Mouse (Mus musculus): Measurements from ENCODE around the gene E2f2.
A peak's percentile ranks its signal among the peaks of the same experiment; 100 is the strongest.

E2f2 gene

GRCm38 (mm10) chr4:136199562-136200292, 27.5 kb downstream of the E2f2 start:
- DNase-seq (ENCODE audit: low read depth, low spot score), result peak; percentile 70

GRCm38 (mm10) chr4:136202509-136202908, 30.3 kb downstream of the E2f2 start:
- DNase-seq (ENCODE audit: low read depth, low spot score), result peak; percentile 82

- DNase-seq (ENCODE audit: low read depth, low spot score), result no peak
Observed at GRCm38 (mm10) chr4:136204775-136205174, 32.6 kb downstream of the E2f2 start.

GRCm38 (mm10) chr4:136206033-136206893, 34.1 kb downstream of the E2f2 start, which contains the start of gene Asap3:
Gene Asap3 (plus strand): TSS chr4:136206365.
- peak; percentile 96 for DNase-seq (ENCODE audit: low read depth, low spot score)

GRCm38 (mm10) chr4:136206943-136207342, 34.7 kb downstream of the E2f2 start:
- no peak for DNase-seq (ENCODE audit: low read depth, low spot score)

- DNase-seq (ENCODE audit: low read depth, low spot score), result no peak
Observed at GRCm38 (mm10) chr4:136210931-136211330, 38.7 kb downstream of the E2f2 start.

- DNase-seq (ENCODE audit: low read depth, low spot score), result no peak
Observed at GRCm38 (mm10) chr4:136213629-136214028, 41.4 kb downstream of the E2f2 start.

- no peak for DNase-seq (ENCODE audit: low read depth, low spot score)
Observed at GRCm38 (mm10) chr4:136214828-136215227, 42.6 kb downstream of the E2f2 start.

GRCm38 (mm10) chr4:136215576-136215975, 43.4 kb downstream of the E2f2 start:
- no peak for DNase-seq (ENCODE audit: low read depth, low spot score)

- DNase-seq (ENCODE audit: low read depth, low spot score), result no peak
Observed at GRCm38 (mm10) chr4:136217063-136217462, 44.9 kb downstream of the E2f2 start.

GRCm38 (mm10) chr4:136218595-136219214, 46.5 kb downstream of the E2f2 start:
- DNase-seq (ENCODE audit: low read depth, low spot score), result no peak

- no peak for DNase-seq (ENCODE audit: low read depth, low spot score)
Observed at GRCm38 (mm10) chr4:136220133-136220775, 48.1 kb downstream of the E2f2 start.

GRCm38 (mm10) chr4:136223549-136224239, 51.5 kb downstream of the E2f2 start:
- no peak for DNase-seq (ENCODE audit: low read depth, low spot score)

- DNase-seq (ENCODE audit: low read depth, low spot score), result no peak
Observed at GRCm38 (mm10) chr4:136224240-136224559, 52.0 kb downstream of the E2f2 start.

GRCm38 (mm10) chr4:136224677-136225460, 52.7 kb downstream of the E2f2 start:
- DNase-seq (ENCODE audit: low read depth, low spot score), result no peak

- DNase-seq (ENCODE audit: low read depth, low spot score), result no peak
Observed at GRCm38 (mm10) chr4:136227408-136227807, 55.2 kb downstream of the E2f2 start.

- no peak for DNase-seq (ENCODE audit: low read depth, low spot score)
Observed at GRCm38 (mm10) chr4:136228640-136229039, 56.4 kb downstream of the E2f2 start.

GRCm38 (mm10) chr4:136238669-136239068, 66.5 kb downstream of the E2f2 start:
- DNase-seq (ENCODE audit: low read depth, low spot score), result no peak

- no peak for DNase-seq (ENCODE audit: low read depth, low spot score)
Observed at GRCm38 (mm10) chr4:136239111-136239510, 66.9 kb downstream of the E2f2 start.

- DNase-seq (ENCODE audit: low read depth, low spot score), result peak; percentile 73
Observed at GRCm38 (mm10) chr4:136239622-136240021, 67.4 kb downstream of the E2f2 start.
